Mouse (Mus musculus): ENCODE measurements around the gene Hs3st1.

- no peak for TF ChIP-seq CTCF (IDR thresholded peaks at IDR 0.05; ENCODE audit: borderline replicate concordance, insufficient read depth, low read length)
- no peak for TF ChIP-seq POLR2A (IDR thresholded peaks at IDR 0.05; ENCODE audit: low read depth, low read length)
Measured at GRCm38 (mm10) chr5:39608260-39608659, 147.0 kb downstream of the Hs3st1 start.
